Mouse (Mus musculus): ENCODE measurements at regions not wholly inside any gene's neighbourhood (a gene's known extent, or its start where the extent isn't known, plus 50 kb on each side); places are given as distances from the start of the nearest gene placed in this dataset.

- no peak for TF ChIP-seq CTCF (IDR thresholded peaks at IDR 0.05; ENCODE audit: low read depth, low read length)
- no peak for TF ChIP-seq POLR2A (IDR thresholded peaks at IDR 0.05; ENCODE audit: extremely low read depth, insufficient read depth, low read length)
Observed at GRCm38 (mm10) chr3:20985682-20986376, 618.9 kb upstream of the Agtr1b start.

Measured in liver, adult 2 months (tissue).